Mouse (Mus musculus): Measurements from ENCODE around the gene Soga1.

DNA sequence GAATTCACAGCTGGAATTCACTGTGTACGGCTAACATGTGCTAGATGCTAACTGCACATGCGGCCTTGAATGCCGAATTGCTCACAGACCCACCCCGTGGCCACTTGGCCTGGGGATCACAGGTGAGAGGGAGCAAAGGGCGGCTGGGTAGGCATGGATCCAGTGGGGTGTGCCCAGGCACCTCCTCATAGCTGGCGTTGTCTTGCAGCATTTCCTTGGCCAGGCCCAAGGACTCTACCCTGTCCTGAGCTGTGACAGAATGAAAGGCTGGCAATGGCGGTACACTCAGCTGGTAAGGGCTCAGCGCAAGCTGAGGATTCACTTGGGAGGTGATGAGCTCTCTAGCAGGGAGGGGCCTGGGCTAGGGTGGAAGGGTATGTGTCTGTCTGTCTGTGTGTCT lies 7.7 kb upstream of the Soga1 start, which contains the start of gene Tldc2:
- TF ChIP-seq ZNF384 (IDR thresholded peaks at IDR 0.05; ENCODE audit: low read depth, low read length) (no peak), ZC3H11A (IDR thresholded peaks at IDR 0.05; ENCODE audit: borderline replicate concordance, low read depth, low read length) (no peak), CHD2 (IDR thresholded peaks at IDR 0.05; ENCODE audit: low read depth, low read length) (no peak)

Data from ES-E14 (cell line).